Mouse (Mus musculus) intestine, postnatal 0 days (tissue): ENCODE results near the gene Ube2g1. TPM values are rescaled to one million over a fixed set of nuclear protein-coding genes. Genes with fewer than 3 reads are reported as not detected.

Experiments
- ATAC-seq: fragments of 200-750 bp; cut with Nextera tagmentation; 2 replicates; pipeline ENCODE4 v1.8.0; 2017; ENCODE audit warnings: mild to moderate bottlenecking, moderate TSS enrichment, moderate library complexity
- H3K27ac ChIP-seq: fragments of 300-500 bp; sonication (generic); 2 replicates; pipeline ENCODE4 v1.5.1; 2014; ENCODE audit warnings: mild to moderate bottlenecking, low read depth, low read length, moderate library complexity
- H3K27me3 ChIP-seq: fragments of 300-500 bp; sonication (generic); replicated peaks from 2 replicates; pipeline ENCODE4 v1.6.1; 2014; ENCODE audit warnings: low read length, mixed read lengths; ENCODE audit not compliant: control insufficient read depth, insufficient read depth
- H3K36me3 ChIP-seq: fragments of 300-500 bp; sonication (generic); 2 replicates; pipeline ENCODE4 v1.6.1; 2014; ENCODE audit warnings: mild to moderate bottlenecking, moderate library complexity; ENCODE audit not compliant: control insufficient read depth, insufficient read depth
- H3K4me1 ChIP-seq: fragments of 300-500 bp; sonication (generic); replicated peaks from 2 replicates; pipeline ENCODE4 v1.6.1; 2014; ENCODE audit warnings: antibody characterized with exemption, low read length, mixed read lengths; ENCODE audit not compliant: control insufficient read depth, insufficient read depth
- H3K4me2 ChIP-seq: fragments of 300-500 bp; sonication (generic); replicated peaks from 2 replicates; pipeline ENCODE4 v1.6.1; 2014; ENCODE audit warnings: low read depth, mild to moderate bottlenecking, moderate library complexity
- H3K4me3 ChIP-seq: fragments of 300-500 bp; sonication (generic); 2 replicates; pipeline ENCODE4 v1.5.1; 2014; ENCODE audit warnings: low read depth, low read length
- H3K9ac ChIP-seq: fragments of 300-500 bp; sonication (generic); 2 replicates; pipeline ENCODE4 v1.6.1; 2014; ENCODE audit warnings: mild to moderate bottlenecking, low read depth, low read length
- H3K9me3 ChIP-seq: fragments of 300-500 bp; sonication (generic); 2 replicates; pipeline ENCODE4 v1.6.1; 2016; ENCODE audit warnings: mixed run types; ENCODE audit not compliant: control insufficient read depth
- CTCF ChIP-seq: sonication (generic); IDR thresholded peaks from 2 replicates; pipeline ENCODE4 v1.5.1; 2016; ENCODE audit warnings: low read depth, mild to moderate bottlenecking, control low read depth, antibody characterized with exemption, moderate library complexity
- WGBS: fragments of 180-500 bp; shearing (Covaris S2); extraction: QIAGEN DNeasy Blood & Tissue Kit; methylation state at CpG from one replicate; pipeline ENCODE4 v1.1.7; 2014; 5-methylcytosine and 5-hydroxymethylcytosine counted together
- microRNA-seq: library from miRNA; unstranded; fragments of <30 nt; microRNA quantifications from one replicate; pipeline ENCODE4, GENCODE M21; 2016
- polyA plus RNA-seq: library from polyadenylated mRNA; unstranded; fragments of >200 nt; fragmentation: Nextera tagmentation; extraction: Ambion mirVana; gene quantifications from 2 replicates; pipeline ENCODE4 v1.2.1, GENCODE M21; 2015

Ube2g1 gene
- polyA plus RNA-seq, 1 experiment from 2014 or later = 36.2 TPM

- no peaks in the 10 kb centered on the region for H3K27me3 ChIP-seq
- ATAC-seq = no peak
- no peaks in the 10 kb centered on the region for H3K9me3 ChIP-seq
- peaks cover 22% of the 10 kb centered on the region; the same call in 1 of the 2 replicates for H3K36me3 ChIP-seq
- TF ChIP-seq CTCF = peak; percentile 68
- H3K27ac ChIP-seq = no peak overlapping the region
- no peak overlapping the region for H3K4me2 ChIP-seq
- H3K9ac ChIP-seq = no peak overlapping the region
- H3K4me3 ChIP-seq = no peak overlapping the region
- H3K4me1 ChIP-seq = no peaks in the 10 kb centered on the region
These were observed 116.8 kb downstream of the Ube2g1 start for GRCm38 (mm10) chr11:72723871-72724270.

- Histone ChIP-seq H3K27me3 (no peaks in the 10 kb centered on the region), H3K9ac (no peak overlapping the region), H3K27ac (no peak overlapping the region), H3K4me1 (no peaks in the 10 kb centered on the region), H3K4me2 (no peak overlapping the region), H3K9me3 (no peaks in the 10 kb centered on the region), H3K36me3 (peaks cover 42% of the 10 kb centered on the region), H3K4me3 (no peak overlapping the region)
- ATAC-seq = no peak
- TF ChIP-seq CTCF = peak; percentile 68
These were observed 118.9 kb downstream of the Ube2g1 start for GRCm38 (mm10) chr11:72726023-72726422.

- TF ChIP-seq CTCF = no peak
- H3K9ac ChIP-seq = no peak overlapping the region
- no peak overlapping the region for H3K4me3 ChIP-seq
- no peak overlapping the region for H3K4me2 ChIP-seq
- no peaks in the 10 kb centered on the region for H3K27me3 ChIP-seq
- H3K4me1 ChIP-seq = no peaks in the 10 kb centered on the region
- 85% methylated on average over 3 of the region's 3 CpGs for WGBS
- no peak overlapping the region for H3K27ac ChIP-seq
- H3K9me3 ChIP-seq = no peaks in the 10 kb centered on the region
- no peak for ATAC-seq
- peaks cover 80% of the 10 kb centered on the region for H3K36me3 ChIP-seq
These were observed 126.7 kb downstream of the Ube2g1 start for GRCm38 (mm10) chr11:72733736-72734135.

- Histone ChIP-seq H3K27me3 (no peaks in the 10 kb centered on the region), H3K4me1 (no peaks in the 10 kb centered on the region), H3K9me3 (no peaks in the 10 kb centered on the region), H3K36me3 (peaks cover 72% of the 10 kb centered on the region), H3K27ac (no peak overlapping the region), H3K9ac (no peak overlapping the region), H3K4me2 (no peak overlapping the region), H3K4me3 (no peak overlapping the region)
- no peak for ATAC-seq
- 68% methylated on average over 4 of the region's 4 CpGs for WGBS
- TF ChIP-seq CTCF = no peak
These were observed 127.9 kb downstream of the Ube2g1 start for GRCm38 (mm10) chr11:72734840-72735518.

GRCm38 (mm10) chr11:72735519-72735860 is 128.4 kb downstream of the Ube2g1 start:
- 84% methylated on average over 2 of the region's 2 CpGs for WGBS
- H3K36me3 ChIP-seq = peaks cover 70% of the 10 kb centered on the region
- H3K9ac ChIP-seq = no peak overlapping the region
- H3K27ac ChIP-seq = no peak overlapping the region
- no peak for ATAC-seq
- H3K4me3 ChIP-seq = no peak overlapping the region
- no peaks in the 10 kb centered on the region for H3K27me3 ChIP-seq
- no peaks in the 10 kb centered on the region for H3K4me1 ChIP-seq
- no peak for TF ChIP-seq CTCF
- H3K4me2 ChIP-seq = no peak overlapping the region
- H3K9me3 ChIP-seq = no peaks in the 10 kb centered on the region

Small RNA genes lying within 50 kb of the gene (microRNA-seq; reads per million reads assigned to microRNA genes)
- not detected for gene Gm25678

Other genes with a start within 250 kb of the Ube2g1 start
- gene Tekt1, start 244.8 kb upstream of the Ube2g1 start, polyA plus RNA-seq = 0.08 TPM in 1 of 2 replicates, not detected in the other
- 7.8 and 8.1 TPM in 2 replicates for gene Smtnl2, start 195.6 kb upstream of the Ube2g1 start, polyA plus RNA-seq
- 8.1 and 8.6 TPM in 2 replicates for gene Ggt6, start 171.8 kb upstream of the Ube2g1 start, polyA plus RNA-seq
- gene Mybbp1a, start 165.9 kb upstream of the Ube2g1 start, polyA plus RNA-seq = 37.3 and 40.7 TPM in 2 replicates
- 19.8 and 20.5 TPM in 2 replicates for gene Spns2, start 117.4 kb upstream of the Ube2g1 start, polyA plus RNA-seq
- gene Spns3, start 56.8 kb upstream of the Ube2g1 start, polyA plus RNA-seq = 11.1 and 12.2 TPM in 2 replicates
- 8.3 and 9.0 TPM in 2 replicates for gene Ankfy1, start 82.7 kb downstream of the Ube2g1 start, polyA plus RNA-seq
- gene Cyb5d2, start 188.9 kb downstream of the Ube2g1 start, polyA plus RNA-seq = 3.1 and 4.0 TPM in 2 replicates
- gene Zzef1, start 188.9 kb downstream of the Ube2g1 start, polyA plus RNA-seq = 13.9 and 17.6 TPM in 2 replicates